Mouse (Mus musculus): ENCODE results near the gene Slc6a9. TPM values are rescaled to one million over a fixed set of nuclear protein-coding genes. Genes with fewer than 3 reads are reported as not detected.

Slc6a9 gene
- polyA plus RNA-seq, 1 experiment = not detected

DNA sequence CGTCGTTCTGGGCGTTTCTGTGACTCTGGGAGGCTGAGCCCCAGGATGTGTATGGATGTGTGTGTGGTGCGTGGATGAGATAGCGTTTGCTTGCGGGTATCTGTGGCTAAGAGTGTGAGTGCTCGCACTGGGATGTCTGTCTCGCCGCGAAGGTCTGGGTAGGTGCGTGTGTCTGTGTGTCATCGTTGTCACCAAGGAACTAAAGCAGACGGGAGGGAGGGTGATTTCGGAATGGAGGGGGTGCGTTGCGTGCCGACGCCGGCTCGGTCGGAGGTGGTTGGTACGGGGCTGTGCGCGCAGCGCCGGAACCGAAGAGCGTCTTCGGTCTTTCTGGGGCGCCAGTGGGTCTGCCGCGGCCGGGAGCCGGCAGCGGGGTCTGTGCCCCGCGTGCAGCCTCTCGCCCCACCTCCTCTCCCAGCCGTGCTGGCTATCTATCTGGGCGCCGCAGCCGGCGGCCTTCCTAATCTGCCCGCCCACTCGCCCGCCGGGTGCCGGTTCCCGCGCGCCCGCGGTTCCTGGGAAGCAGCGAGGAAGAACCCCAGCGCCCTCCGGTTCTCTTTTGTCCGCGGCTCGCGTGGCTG is 1.3 kb downstream of the Slc6a9 start:
- WGBS = under 1% methylated on average over 60 of the region's 60 CpGs
- Histone ChIP-seq H3K4me1 (ENCODE audit: control insufficient read depth, insufficient read depth, low read length) (peaks cover 2% of the 10 kb centered on the region; the same call in 1 of the 2 replicates), H3K4me3 (ENCODE audit: insufficient read depth, low read depth, low read length) (peak overlapping the region; percentile 60), H3K27ac (ENCODE audit: insufficient read depth, low read depth, low read length) (peak overlapping the region; percentile 59)
- TF ChIP-seq CTCF (IDR thresholded peaks at IDR 0.05; ENCODE audit: insufficient read depth, low read depth, low read length) = no peak
- TF ChIP-seq POLR2A (IDR thresholded peaks at IDR 0.05; ENCODE audit: insufficient read depth, low read depth, low read length) = no peak

DNA sequence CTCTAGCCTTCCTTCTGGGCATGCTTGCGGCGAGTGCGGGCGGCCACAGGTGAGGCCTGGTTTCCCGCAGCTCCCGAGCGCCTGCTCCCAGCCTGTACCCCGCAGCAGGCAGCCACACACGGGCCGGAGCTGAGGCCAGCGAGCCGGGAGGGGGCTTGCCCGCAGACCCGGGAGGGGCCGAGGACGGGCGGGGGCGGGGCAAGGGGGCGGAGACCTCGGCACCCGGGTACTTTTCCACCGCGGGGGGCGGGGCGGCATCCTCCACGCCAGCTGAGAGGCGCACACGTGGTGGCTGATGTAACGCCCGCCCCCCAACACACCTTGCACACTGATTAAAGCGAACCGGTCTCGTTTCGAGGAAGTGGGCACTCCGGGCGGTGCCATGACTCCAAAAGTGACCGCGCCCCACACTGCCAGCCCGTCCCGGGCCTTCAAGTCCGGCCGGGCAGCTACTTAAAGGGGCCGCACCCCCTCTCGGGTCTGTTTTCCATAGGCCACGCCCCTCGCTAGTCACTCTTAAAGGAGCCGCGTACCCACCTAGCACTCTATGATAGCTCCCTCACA is 2.0 kb downstream of the Slc6a9 start:
- peak overlapping the region; percentile 59 for H3K27ac ChIP-seq (ENCODE audit: insufficient read depth, low read depth, low read length)
- peak overlapping the region; percentile 60 for H3K4me3 ChIP-seq (ENCODE audit: insufficient read depth, low read depth, low read length)
- WGBS = under 1% methylated on average over 43 of the region's 48 CpGs
- peaks cover 2% of the 10 kb centered on the region; the same call in 1 of the 2 replicates for H3K4me1 ChIP-seq (ENCODE audit: control insufficient read depth, insufficient read depth, low read length)
- no peak for TF ChIP-seq CTCF (IDR thresholded peaks at IDR 0.05; ENCODE audit: insufficient read depth, low read depth, low read length)
- TF ChIP-seq POLR2A (IDR thresholded peaks at IDR 0.05; ENCODE audit: insufficient read depth, low read depth, low read length) = no peak

DNA sequence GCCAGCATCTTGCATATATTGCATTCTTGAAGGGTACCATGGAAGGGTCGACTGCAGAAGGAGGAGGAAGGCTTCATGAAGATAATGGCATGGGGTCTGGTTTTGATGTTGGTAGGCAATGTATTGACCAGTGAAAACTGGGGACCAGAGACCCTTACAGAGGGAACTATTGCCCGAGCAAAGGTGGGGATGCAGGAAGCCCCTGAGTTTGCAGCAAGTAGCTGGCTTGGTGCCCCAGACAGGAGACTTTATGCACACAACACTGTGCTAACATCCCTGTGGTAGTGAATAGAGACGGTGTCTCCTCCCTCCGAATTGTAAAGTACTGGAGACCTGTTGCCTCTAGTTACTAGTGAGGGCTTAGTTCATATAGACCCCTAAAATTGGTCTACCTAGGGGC is 3.0 kb downstream of the Slc6a9 start:
- Histone ChIP-seq H3K27ac (ENCODE audit: insufficient read depth, low read depth, low read length) (no peak overlapping the region), H3K4me1 (ENCODE audit: control insufficient read depth, insufficient read depth, low read length) (peaks cover 2% of the 10 kb centered on the region; the same call in 1 of the 2 replicates), H3K4me3 (ENCODE audit: insufficient read depth, low read depth, low read length) (no peak overlapping the region)
- TF ChIP-seq CTCF (IDR thresholded peaks at IDR 0.05; ENCODE audit: insufficient read depth, low read depth, low read length) (no peak), POLR2A (IDR thresholded peaks at IDR 0.05; ENCODE audit: insufficient read depth, low read depth, low read length) (no peak)
- 76% methylated on average over 4 of the region's 4 CpGs for WGBS

DNA sequence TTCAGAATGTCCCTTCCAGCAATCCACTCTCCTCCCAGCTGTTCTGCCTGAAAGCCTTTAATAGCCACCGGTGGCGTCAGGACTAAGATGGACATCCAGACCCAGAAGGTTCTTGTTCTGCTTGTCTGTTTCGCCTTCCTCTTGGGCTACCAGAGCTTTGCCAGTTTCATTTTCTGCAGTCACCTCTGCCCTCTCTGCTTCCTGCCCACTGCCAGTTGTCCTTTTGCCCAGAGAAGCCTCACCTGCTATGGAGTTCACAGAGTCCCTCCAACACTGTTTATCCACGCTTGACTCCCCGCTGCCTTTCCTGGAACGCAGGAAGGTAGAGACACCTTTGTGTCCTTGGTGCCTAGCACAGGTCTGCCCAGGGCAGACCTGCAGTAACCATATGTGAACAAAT is 5.1 kb downstream of the Slc6a9 start:
- Histone ChIP-seq H3K4me3 (ENCODE audit: insufficient read depth, low read depth, low read length) (no peak overlapping the region), H3K4me1 (ENCODE audit: control insufficient read depth, insufficient read depth, low read length) (peaks cover 2% of the 10 kb centered on the region; the same call in 1 of the 2 replicates), H3K27ac (ENCODE audit: insufficient read depth, low read depth, low read length) (no peak overlapping the region)
- WGBS = 89% methylated on average over 6 of the region's 6 CpGs
- TF ChIP-seq CTCF (IDR thresholded peaks at IDR 0.05; ENCODE audit: insufficient read depth, low read depth, low read length) (no peak), POLR2A (IDR thresholded peaks at IDR 0.05; ENCODE audit: insufficient read depth, low read depth, low read length) (no peak)

DNA sequence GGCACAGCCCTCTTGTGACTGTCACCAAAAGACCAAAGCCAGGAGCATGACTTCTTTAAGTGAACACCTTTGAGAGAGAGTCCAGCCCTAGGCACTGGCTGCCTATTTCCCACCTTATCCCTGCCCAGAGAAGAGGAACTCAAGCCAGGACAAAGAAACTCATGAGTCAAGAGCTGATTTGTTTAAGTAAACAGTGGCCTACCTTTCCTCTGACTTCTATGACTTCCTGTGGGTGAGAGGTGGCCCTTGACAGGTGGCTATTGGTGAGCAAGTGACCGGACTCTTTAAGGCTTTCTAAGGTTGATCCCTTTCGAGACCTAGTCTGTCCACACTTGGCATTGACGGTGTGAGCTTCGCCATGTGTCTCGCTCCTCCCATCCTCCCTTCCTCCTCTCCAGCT is 6.5 kb downstream of the Slc6a9 start:
- no peak for TF ChIP-seq POLR2A (IDR thresholded peaks at IDR 0.05; ENCODE audit: insufficient read depth, low read depth, low read length)
- TF ChIP-seq CTCF (IDR thresholded peaks at IDR 0.05; ENCODE audit: insufficient read depth, low read depth, low read length) = no peak
- H3K4me3 ChIP-seq (ENCODE audit: insufficient read depth, low read depth, low read length) = no peak overlapping the region
- H3K27ac ChIP-seq (ENCODE audit: insufficient read depth, low read depth, low read length) = no peak overlapping the region
- WGBS = 97% methylated on average over 5 of the region's 5 CpGs
- H3K4me1 ChIP-seq (ENCODE audit: control insufficient read depth, insufficient read depth, low read length) = no peaks in the 10 kb centered on the region

DNA sequence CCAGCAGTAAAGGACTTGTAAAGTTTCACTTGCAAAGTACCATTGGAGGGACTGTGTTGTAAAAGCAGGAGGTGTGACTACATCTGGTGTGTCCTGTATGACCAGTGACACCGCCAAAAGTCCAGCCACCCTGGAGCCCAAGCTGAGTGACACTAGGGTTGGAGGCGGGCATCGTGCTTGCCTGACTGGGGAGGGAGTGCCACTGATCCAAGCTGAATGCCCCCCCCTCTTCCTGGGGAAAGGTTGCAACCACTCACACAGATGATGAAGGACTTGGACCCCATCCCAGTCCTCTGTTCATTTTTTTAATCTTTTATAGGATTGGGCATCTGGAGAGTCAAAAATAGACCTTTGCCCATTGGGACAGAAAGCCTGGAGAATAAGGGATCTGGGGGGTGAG is 7.3 kb downstream of the Slc6a9 start:
- TF ChIP-seq POLR2A (IDR thresholded peaks at IDR 0.05; ENCODE audit: insufficient read depth, low read depth, low read length) (no peak), CTCF (IDR thresholded peaks at IDR 0.05; ENCODE audit: insufficient read depth, low read depth, low read length) (no peak)
- Histone ChIP-seq H3K4me3 (ENCODE audit: insufficient read depth, low read depth, low read length) (no peak overlapping the region), H3K27ac (ENCODE audit: insufficient read depth, low read depth, low read length) (no peak overlapping the region), H3K4me1 (ENCODE audit: control insufficient read depth, insufficient read depth, low read length) (no peaks in the 10 kb centered on the region)
- WGBS = 78% methylated on average over 3 of the region's 3 CpGs

DNA sequence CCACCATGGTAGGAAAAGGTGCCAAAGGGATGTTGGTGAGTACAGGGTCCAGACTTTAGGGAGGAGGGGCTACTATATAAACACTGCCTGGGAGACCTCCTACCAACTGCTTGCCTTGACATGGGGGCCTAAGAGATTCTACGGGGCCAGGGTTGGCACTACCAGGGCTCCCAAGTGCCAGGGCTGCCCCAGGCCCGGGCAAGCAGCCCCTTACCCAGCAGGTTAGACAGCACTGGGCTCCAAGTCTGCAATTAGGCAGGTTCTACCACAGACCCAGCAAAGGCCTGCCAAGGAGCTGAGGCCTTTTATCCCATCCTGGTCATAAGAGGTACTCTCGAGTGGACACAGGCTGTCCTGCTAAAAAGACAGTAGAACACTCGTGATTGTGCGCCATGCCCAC is 8.8 kb downstream of the Slc6a9 start:
- H3K4me3 ChIP-seq (ENCODE audit: insufficient read depth, low read depth, low read length) = no peak overlapping the region
- H3K4me1 ChIP-seq (ENCODE audit: control insufficient read depth, insufficient read depth, low read length) = peaks cover 3% of the 10 kb centered on the region; the same call in 1 of the 2 replicates
- WGBS = 82% methylated on average over 5 of the region's 5 CpGs
- no peak overlapping the region for H3K27ac ChIP-seq (ENCODE audit: insufficient read depth, low read depth, low read length)
- TF ChIP-seq CTCF (IDR thresholded peaks at IDR 0.05; ENCODE audit: insufficient read depth, low read depth, low read length) (no peak), POLR2A (IDR thresholded peaks at IDR 0.05; ENCODE audit: insufficient read depth, low read depth, low read length) (no peak)

DNA sequence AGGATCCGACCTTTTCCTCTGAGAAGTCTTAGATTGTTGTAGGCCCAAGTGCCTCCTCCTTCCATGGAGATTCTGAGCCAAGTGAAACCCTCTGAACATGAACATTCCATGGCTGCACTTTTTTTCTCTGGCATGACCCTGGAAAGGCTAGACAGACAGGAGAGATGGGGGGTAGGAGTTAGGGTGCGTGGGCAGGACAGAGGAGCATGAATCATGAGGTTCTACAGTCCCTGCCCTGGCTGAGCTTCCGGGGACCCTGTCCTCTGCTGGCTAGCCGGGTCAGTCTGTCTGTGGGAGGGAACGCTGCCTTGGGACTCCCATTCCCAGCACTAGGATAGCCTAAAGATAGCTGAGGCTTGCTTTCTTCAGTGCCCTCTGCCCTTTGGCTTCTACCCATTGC is 10.2 kb downstream of the Slc6a9 start:
- TF ChIP-seq CTCF (IDR thresholded peaks at IDR 0.05; ENCODE audit: insufficient read depth, low read depth, low read length) (no peak), POLR2A (IDR thresholded peaks at IDR 0.05; ENCODE audit: insufficient read depth, low read depth, low read length) (no peak)
- Histone ChIP-seq H3K4me1 (ENCODE audit: control insufficient read depth, insufficient read depth, low read length) (peaks cover 10% of the 10 kb centered on the region), H3K27ac (ENCODE audit: insufficient read depth, low read depth, low read length) (no peak overlapping the region), H3K4me3 (ENCODE audit: insufficient read depth, low read depth, low read length) (no peak overlapping the region)
- 83% methylated on average over 5 of the region's 5 CpGs for WGBS

DNA sequence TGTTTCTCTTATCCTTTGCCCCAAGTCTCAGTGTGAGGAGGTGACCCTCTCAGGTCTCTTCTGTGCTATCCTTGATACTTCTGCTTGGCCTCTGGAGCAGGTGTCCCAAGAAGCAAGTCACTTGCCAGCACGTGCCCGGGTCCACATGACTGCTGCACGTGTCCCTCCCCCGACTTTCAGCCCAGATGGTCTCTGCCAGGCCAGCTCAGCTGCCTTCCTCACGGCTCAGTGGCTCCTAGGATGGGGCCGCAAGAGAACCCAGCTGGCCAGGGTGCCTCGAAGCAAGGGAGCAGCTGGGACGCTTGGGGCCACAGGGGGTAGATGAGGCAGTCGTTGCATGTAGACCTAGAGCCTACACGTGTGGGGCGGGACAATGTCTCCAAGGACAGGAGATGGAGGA is 11.0 kb downstream of the Slc6a9 start:
- H3K4me1 ChIP-seq (ENCODE audit: control insufficient read depth, insufficient read depth, low read length) = peaks cover 10% of the 10 kb centered on the region
- H3K4me3 ChIP-seq (ENCODE audit: insufficient read depth, low read depth, low read length) = no peak overlapping the region
- no peak for TF ChIP-seq POLR2A (IDR thresholded peaks at IDR 0.05; ENCODE audit: insufficient read depth, low read depth, low read length)
- TF ChIP-seq CTCF (IDR thresholded peaks at IDR 0.05; ENCODE audit: insufficient read depth, low read depth, low read length) = no peak
- no peak overlapping the region for H3K27ac ChIP-seq (ENCODE audit: insufficient read depth, low read depth, low read length)
- WGBS = 87% methylated on average over 11 of the region's 11 CpGs

Measured in olfactory bulb, adult 2 months (tissue).